Mouse (Mus musculus): ENCODE results near the gene Pgap1. TPM values are rescaled to one million over a fixed set of nuclear protein-coding genes. Genes with fewer than 3 reads are reported as not detected.

The Pgap1 gene
- polyA plus RNA-seq, 1 experiment, result 2.4 TPM

DNA sequence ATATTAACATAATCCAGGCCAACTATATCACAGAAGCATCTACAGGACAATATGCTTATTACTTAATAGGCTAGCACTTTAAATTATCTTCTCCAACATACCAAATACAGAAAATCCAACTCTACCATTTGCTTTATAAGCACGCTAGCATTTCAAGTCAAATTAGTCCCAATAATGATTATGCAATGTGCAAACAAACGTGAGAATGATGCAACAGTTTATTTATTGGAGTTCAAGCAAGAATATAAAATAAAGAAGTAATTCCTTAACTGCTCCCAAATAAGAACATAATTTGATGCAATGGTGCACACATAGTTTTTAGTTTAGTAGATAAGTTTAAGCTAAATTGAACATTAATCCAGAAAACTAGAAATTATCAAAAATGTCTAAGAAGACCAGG, 4.9 kb downstream of the Pgap1 start:
- Histone ChIP-seq H3K4me1 (ENCODE audit: control insufficient read depth, insufficient read depth, low read length) (no peaks in the 10 kb centered on the region), H3K4me3 (replicated peaks; ENCODE audit: control insufficient read depth, low read depth, low read length) (no peak overlapping the region), H3K27ac (ENCODE audit: control insufficient read depth, insufficient read depth, low read depth, low read length, poor library complexity) (no peak overlapping the region)
- 68% methylated on average over 2 of the region's 2 CpGs for WGBS
- TF ChIP-seq CTCF (IDR thresholded peaks at IDR 0.05; ENCODE audit: control insufficient read depth, insufficient read depth, low read length), result no peak
- TF ChIP-seq POLR2A (IDR thresholded peaks at IDR 0.05; ENCODE audit: borderline replicate concordance, control insufficient read depth, low read depth, low read length), result no peak

DNA sequence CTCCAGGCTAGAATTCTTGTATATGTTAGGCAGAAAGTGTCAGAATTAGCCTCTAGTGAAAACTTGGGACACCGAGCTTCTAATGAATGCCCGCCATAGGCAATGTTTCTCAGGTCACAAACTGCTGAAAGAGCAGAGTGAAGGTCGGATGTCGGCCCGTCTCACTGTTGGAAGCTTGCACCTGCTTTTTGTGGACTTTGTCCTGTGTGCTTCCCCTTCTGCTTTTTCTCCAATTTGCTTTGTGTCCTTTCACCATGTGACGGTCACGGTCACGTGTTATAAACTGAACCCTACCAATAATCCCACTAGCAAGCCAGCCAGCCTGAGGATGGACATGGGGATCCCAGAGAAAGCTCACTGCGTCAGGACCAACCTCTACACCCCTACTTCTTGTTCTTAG, 12.3 kb downstream of the Pgap1 start:
- TF ChIP-seq POLR2A (IDR thresholded peaks at IDR 0.05; ENCODE audit: borderline replicate concordance, control insufficient read depth, low read depth, low read length) (no peak), CTCF (IDR thresholded peaks at IDR 0.05; ENCODE audit: control insufficient read depth, insufficient read depth, low read length) (no peak)
- H3K4me3 ChIP-seq (replicated peaks; ENCODE audit: control insufficient read depth, low read depth, low read length), result no peak overlapping the region
- 86% methylated on average over 9 of the region's 9 CpGs for WGBS
- no peak overlapping the region for H3K27ac ChIP-seq (ENCODE audit: control insufficient read depth, insufficient read depth, low read depth, low read length, poor library complexity)
- H3K4me1 ChIP-seq (ENCODE audit: control insufficient read depth, insufficient read depth, low read length), result no peaks in the 10 kb centered on the region

DNA sequence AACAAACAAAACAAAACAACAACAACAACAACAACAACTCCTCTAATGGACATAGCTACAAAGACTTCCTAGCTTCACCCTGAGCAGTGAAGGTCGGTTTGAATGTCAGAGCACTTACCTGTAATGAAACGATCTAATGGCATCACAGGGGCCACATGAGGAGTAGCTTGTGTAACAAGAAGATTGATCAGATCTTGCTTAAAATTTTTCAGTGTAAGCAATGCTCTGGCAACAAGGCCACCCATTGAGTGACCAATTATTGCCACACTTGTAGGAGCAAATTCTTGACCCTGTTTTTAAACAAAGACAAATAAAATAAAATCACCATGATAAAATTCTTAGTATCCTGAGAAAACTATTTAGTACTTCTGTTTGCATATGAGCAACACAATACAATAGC, 14.6 kb downstream of the Pgap1 start:
- Histone ChIP-seq H3K4me1 (ENCODE audit: control insufficient read depth, insufficient read depth, low read length) (no peaks in the 10 kb centered on the region), H3K27ac (ENCODE audit: control insufficient read depth, insufficient read depth, low read depth, low read length, poor library complexity) (no peak overlapping the region), H3K4me3 (replicated peaks; ENCODE audit: control insufficient read depth, low read depth, low read length) (no peak overlapping the region)
- 79% methylated on average over 2 of the region's 2 CpGs for WGBS
- no peak for TF ChIP-seq CTCF (IDR thresholded peaks at IDR 0.05; ENCODE audit: control insufficient read depth, insufficient read depth, low read length)
- TF ChIP-seq POLR2A (IDR thresholded peaks at IDR 0.05; ENCODE audit: borderline replicate concordance, control insufficient read depth, low read depth, low read length), result no peak

DNA sequence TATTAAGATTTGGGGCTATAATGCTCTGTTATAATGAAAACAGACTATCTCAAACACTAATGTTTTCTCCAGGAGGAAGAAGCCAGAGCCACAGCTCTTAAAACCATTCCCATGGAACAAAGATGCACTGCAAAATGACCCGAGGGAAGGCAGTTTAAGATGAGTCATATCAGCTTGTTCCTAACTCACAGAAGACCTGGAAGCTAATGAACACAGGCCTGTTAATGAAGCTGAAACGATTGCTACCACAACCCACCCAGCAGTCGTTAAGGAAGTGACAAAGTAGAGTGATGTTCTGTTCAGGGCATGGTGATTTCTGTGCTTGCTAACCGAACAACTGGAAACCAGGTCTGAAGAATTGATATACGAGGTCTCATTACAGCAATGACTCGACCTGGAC, 26.3 kb downstream of the Pgap1 start:
- Histone ChIP-seq H3K4me1 (ENCODE audit: control insufficient read depth, insufficient read depth, low read length) (no peaks in the 10 kb centered on the region), H3K4me3 (replicated peaks; ENCODE audit: control insufficient read depth, low read depth, low read length) (no peak overlapping the region), H3K27ac (ENCODE audit: control insufficient read depth, insufficient read depth, low read depth, low read length, poor library complexity) (no peak overlapping the region)
- TF ChIP-seq POLR2A (IDR thresholded peaks at IDR 0.05; ENCODE audit: borderline replicate concordance, control insufficient read depth, low read depth, low read length), result no peak
- TF ChIP-seq CTCF (IDR thresholded peaks at IDR 0.05; ENCODE audit: control insufficient read depth, insufficient read depth, low read length), result no peak
- WGBS, result 51% methylated on average over 6 of the region's 6 CpGs

DNA sequence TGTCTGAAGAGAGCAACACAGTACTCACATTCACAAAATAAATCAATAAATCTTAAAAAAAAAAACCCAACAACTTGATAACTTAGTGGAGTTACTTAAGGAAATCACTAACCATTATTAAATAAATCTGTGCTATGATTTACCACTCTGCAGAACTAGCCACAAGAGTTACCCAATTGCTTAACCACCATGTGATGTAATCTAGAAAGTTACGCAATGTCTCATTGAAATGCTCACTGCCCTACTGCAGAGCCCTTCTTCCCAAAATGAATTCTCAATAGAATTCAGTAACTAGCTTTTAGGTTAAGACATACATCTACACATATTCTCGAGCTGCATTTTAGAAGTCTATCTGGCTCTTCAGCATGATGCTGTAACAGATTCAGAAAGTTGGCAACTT, 33.8 kb downstream of the Pgap1 start:
- 35% methylated on average over 2 of the region's 2 CpGs for WGBS
- Histone ChIP-seq H3K4me3 (replicated peaks; ENCODE audit: control insufficient read depth, low read depth, low read length) (no peak overlapping the region), H3K27ac (ENCODE audit: control insufficient read depth, insufficient read depth, low read depth, low read length, poor library complexity) (no peak overlapping the region), H3K4me1 (ENCODE audit: control insufficient read depth, insufficient read depth, low read length) (no peaks in the 10 kb centered on the region)
- no peak for TF ChIP-seq CTCF (IDR thresholded peaks at IDR 0.05; ENCODE audit: control insufficient read depth, insufficient read depth, low read length)
- TF ChIP-seq POLR2A (IDR thresholded peaks at IDR 0.05; ENCODE audit: borderline replicate concordance, control insufficient read depth, low read depth, low read length), result no peak

DNA sequence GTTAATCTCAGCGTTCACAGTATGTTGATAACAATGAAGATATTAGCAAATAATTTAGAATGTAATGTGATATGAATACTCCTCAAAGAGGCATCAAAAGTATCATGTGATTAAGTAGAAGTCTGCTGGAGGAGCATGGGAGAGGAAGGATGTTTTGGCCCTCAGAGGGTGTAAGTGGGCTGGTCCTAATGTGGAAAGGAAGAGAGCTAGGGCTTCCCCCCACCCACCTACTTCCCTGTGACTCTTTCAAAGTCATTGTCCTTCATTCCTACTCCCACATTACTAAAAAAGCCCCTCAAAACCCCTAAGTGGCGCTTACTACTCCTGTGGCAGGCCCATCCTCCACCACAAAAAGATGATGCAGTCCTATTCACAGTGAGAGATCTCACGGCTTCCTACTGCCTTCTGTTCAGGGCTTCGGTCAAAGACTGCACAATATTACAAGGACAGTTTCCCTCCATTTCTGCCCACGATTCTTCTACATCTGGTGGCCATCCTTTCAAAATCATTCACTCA, 37.4 kb downstream of the Pgap1 start:
- Histone ChIP-seq H3K27ac (ENCODE audit: control insufficient read depth, insufficient read depth, low read depth, low read length, poor library complexity) (no peak overlapping the region), H3K4me3 (replicated peaks; ENCODE audit: control insufficient read depth, low read depth, low read length) (no peak overlapping the region), H3K4me1 (ENCODE audit: control insufficient read depth, insufficient read depth, low read length) (no peaks in the 10 kb centered on the region)
- TF ChIP-seq POLR2A (IDR thresholded peaks at IDR 0.05; ENCODE audit: borderline replicate concordance, control insufficient read depth, low read depth, low read length) (no peak), CTCF (IDR thresholded peaks at IDR 0.05; ENCODE audit: control insufficient read depth, insufficient read depth, low read length) (no peak)
- WGBS, result 81% methylated on average over 5 of the region's 5 CpGs

DNA sequence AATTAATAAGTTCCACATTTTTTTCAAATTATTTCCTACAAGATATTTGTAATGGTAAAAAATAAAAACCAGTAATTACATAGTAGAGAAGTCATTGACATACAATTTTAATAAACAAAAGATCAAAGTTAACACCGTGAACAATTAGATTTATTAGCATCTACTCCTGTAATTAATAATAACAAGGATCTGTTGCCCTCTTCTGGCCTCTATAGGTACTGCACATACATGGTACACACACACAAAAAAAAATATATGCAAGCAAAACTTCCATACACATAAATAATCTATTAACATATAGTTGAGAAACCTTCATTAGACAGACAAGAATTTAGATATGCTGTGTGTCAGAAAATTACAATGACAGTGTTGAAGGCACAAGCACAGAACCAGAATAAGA, 43.6 kb downstream of the Pgap1 start:
- Histone ChIP-seq H3K4me1 (ENCODE audit: control insufficient read depth, insufficient read depth, low read length) (no peaks in the 10 kb centered on the region), H3K4me3 (replicated peaks; ENCODE audit: control insufficient read depth, low read depth, low read length) (no peak overlapping the region), H3K27ac (ENCODE audit: control insufficient read depth, insufficient read depth, low read depth, low read length, poor library complexity) (no peak overlapping the region)
- TF ChIP-seq CTCF (IDR thresholded peaks at IDR 0.05; ENCODE audit: control insufficient read depth, insufficient read depth, low read length) (no peak), POLR2A (IDR thresholded peaks at IDR 0.05; ENCODE audit: borderline replicate concordance, control insufficient read depth, low read depth, low read length) (no peak)
- WGBS, result 77% methylated on average over 1 of the region's 1 CpGs

DNA sequence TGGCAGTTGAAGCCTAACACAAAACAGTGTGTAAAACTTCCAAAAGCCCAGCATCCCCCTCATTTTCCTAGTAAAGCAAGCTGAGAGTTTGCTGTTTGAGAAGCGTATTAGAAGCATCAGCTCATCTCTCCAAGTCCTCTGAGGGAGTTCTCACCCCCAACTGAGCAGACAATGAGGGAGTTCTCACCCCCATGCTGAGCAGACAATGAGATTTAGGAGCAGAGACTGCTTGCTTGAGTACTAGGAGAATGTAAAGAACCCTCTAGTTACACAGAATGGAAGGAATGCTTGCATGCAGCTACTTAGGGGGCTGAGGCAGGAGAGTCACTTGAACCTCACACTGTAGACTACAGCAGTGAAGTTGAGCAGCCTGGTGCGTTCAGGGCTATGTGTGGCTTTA, 59.0 kb downstream of the Pgap1 start:
- TF ChIP-seq POLR2A (IDR thresholded peaks at IDR 0.05; ENCODE audit: borderline replicate concordance, control insufficient read depth, low read depth, low read length) (no peak), CTCF (IDR thresholded peaks at IDR 0.05; ENCODE audit: control insufficient read depth, insufficient read depth, low read length) (no peak)
- H3K4me1 ChIP-seq (ENCODE audit: control insufficient read depth, insufficient read depth, low read length), result no peaks in the 10 kb centered on the region
- 85% methylated on average over 2 of the region's 2 CpGs for WGBS
- H3K4me3 ChIP-seq (replicated peaks; ENCODE audit: control insufficient read depth, low read depth, low read length), result no peak overlapping the region
- no peak overlapping the region for H3K27ac ChIP-seq (ENCODE audit: control insufficient read depth, insufficient read depth, low read depth, low read length, poor library complexity)

DNA sequence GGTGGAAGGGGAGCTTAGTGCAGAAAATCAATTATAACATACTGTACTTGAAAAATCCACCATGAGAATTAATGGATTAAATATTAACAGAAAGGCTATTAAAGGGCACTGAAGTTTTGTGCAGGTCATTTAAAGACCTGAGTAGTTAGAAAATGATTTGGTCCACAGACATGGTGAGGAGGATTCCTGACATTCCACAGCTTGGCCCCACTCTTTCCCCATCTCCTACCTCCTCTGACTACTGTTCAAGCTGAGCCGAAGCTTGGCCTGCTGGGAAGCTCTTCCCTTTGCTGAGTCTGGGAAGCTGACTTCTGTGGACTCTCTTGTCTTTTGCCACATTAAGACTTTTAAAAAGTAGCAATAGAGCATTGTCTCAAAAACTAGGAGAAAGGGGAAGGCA, 61.2 kb downstream of the Pgap1 start:
- 83% methylated on average over 1 of the region's 1 CpGs for WGBS
- H3K4me3 ChIP-seq (replicated peaks; ENCODE audit: control insufficient read depth, low read depth, low read length), result no peak overlapping the region

More for the DNA sequence above, 61.2 kb downstream of the Pgap1 start:
- TF ChIP-seq CTCF (IDR thresholded peaks at IDR 0.05; ENCODE audit: control insufficient read depth, insufficient read depth, low read length), result no peak
- no peak for TF ChIP-seq POLR2A (IDR thresholded peaks at IDR 0.05; ENCODE audit: borderline replicate concordance, control insufficient read depth, low read depth, low read length)
- H3K27ac ChIP-seq (ENCODE audit: control insufficient read depth, insufficient read depth, low read depth, low read length, poor library complexity), result no peak overlapping the region
- H3K4me1 ChIP-seq (ENCODE audit: control insufficient read depth, insufficient read depth, low read length), result no peaks in the 10 kb centered on the region
